Mouse (Mus musculus): Measurements from ENCODE around the gene Dop1b. TPM values are rescaled to one million over a fixed set of nuclear protein-coding genes. Genes with fewer than 3 reads are reported as not detected.

The Dop1b gene
- total and polyA plus RNA-seq, 3 experiments, result 0.90 to 4.5 (median 3.1) TPM

DNA sequence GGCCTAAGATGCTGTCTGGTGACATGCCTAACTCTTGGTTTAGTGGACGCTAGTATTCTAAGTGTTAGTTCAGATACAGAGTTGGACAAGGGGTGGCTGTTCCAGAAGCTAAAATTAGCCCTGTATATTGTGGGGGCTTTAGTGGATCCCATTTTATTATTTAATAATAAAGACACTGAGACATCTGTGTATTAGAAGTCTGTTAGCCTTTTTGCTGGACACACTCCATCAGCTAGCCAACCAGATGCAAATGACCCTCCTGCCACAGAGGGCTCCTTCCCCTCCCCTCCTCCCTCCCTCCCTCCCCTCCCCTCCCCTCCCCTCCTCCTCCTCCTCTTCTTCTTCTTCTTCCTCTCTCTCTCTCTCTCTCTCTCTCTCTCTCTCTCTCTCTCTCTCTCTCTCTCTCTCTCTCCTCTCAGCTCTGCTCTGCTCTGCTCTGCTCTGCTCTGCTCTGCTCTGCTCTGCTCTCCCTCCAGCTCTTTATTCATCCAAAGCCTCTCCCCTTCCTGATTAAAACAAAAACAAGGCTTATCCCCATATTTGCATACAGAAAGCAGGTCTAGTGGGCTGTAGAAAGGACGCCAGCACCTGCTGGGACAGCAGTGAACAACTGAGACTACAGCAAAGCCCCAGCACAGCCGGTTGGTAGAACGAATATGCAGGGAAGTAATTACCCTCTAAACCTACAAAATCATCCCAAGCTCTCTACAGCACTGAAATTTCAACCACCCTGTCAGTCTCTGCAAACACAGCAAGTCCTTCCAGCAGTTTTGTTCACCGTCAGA, 78.5 kb downstream of the Dop1b start:
- no peaks in the 10 kb centered on the region for H3K27me3 ChIP-seq (replicated peaks)
- H3K9me3 ChIP-seq (replicated peaks; ENCODE audit: low read length), result peaks cover 28% of the 10 kb centered on the region
- TF ChIP-seq ZC3H11A (IDR thresholded peaks at IDR 0.05; ENCODE audit: low read depth, low read length) (no peak), POLR2AphosphoS2 (IDR thresholded peaks at IDR 0.05; ENCODE audit: low read depth, low read length) (no peak), ZKSCAN1 (IDR thresholded peaks at IDR 0.05; ENCODE audit: borderline replicate concordance, low read depth, low read length) (no peak), NRF1 (IDR thresholded peaks at IDR 0.05; ENCODE audit: low read depth, low read length) (no peak), POLR2A (IDR thresholded peaks at IDR 0.05; ENCODE audit: low read depth, low read length) (no peak), MXI1 (IDR thresholded peaks at IDR 0.05; ENCODE audit: low read depth, low read length) (no peak), JUN (IDR thresholded peaks at IDR 0.05; ENCODE audit: insufficient read depth, low read depth, low read length) (no peak)
- H3K79me2 ChIP-seq (replicated peaks; ENCODE audit: control insufficient read depth, extremely low read depth, insufficient read depth, poor library complexity, severe bottlenecking), result no peaks in the 10 kb centered on the region
- H3K36me3 ChIP-seq (replicated peaks in 1 of 2; ENCODE audit: control insufficient read depth in 1 of 2, insufficient read depth in 1 of 2, low read length in 1 of 2), result no peaks in the 10 kb centered on the region
- H3K4me3 ChIP-seq (replicated peaks in 1 of 3; ENCODE audit: low read depth in 2 of 3, low read length in 2 of 3, poor library complexity in 1 of 3), result no peak overlapping the region
- no peak overlapping the region for H3K27ac ChIP-seq (ENCODE audit: insufficient read depth, low read depth)
- dilution Hi-C loops (cut with MboI; ENCODE audit: extremely low pct_ligation_motif_present, extremely low pct_unique_long_range_greater_than_20kb, low sequenced_read_pairs) (no loop called here), in situ Hi-C loops (cut with MboI; ENCODE audit: low pct_ligation_motif_present, low pct_unique_long_range_greater_than_20kb, low sequenced_read_pairs) (loop anchor here (10.0 kb wide), 1 partner anchor 45 kb away; the partner anchor contains the start of gene Morc3)
- no peak overlapping the region for H3K9ac ChIP-seq (ENCODE audit: insufficient read depth, low read depth)
- 0 out of 2 replicates have a peak overlapping the region, but pooled peaks have one; percentile 9 for H3K4me2 ChIP-seq (ENCODE audit: insufficient read depth, low read depth, poor library complexity, severe bottlenecking)
- peak; percentile 68 for DNase-seq (ENCODE audit: extremely low read depth)
- H3K4me1 ChIP-seq (ENCODE audit: control insufficient read depth in 1 of 2, insufficient read depth in 2 of 2), result peaks cover 7 to 25% of the 10 kb centered on the region in 2 experiments; a peak in 3 of 4 replicates

DNA sequence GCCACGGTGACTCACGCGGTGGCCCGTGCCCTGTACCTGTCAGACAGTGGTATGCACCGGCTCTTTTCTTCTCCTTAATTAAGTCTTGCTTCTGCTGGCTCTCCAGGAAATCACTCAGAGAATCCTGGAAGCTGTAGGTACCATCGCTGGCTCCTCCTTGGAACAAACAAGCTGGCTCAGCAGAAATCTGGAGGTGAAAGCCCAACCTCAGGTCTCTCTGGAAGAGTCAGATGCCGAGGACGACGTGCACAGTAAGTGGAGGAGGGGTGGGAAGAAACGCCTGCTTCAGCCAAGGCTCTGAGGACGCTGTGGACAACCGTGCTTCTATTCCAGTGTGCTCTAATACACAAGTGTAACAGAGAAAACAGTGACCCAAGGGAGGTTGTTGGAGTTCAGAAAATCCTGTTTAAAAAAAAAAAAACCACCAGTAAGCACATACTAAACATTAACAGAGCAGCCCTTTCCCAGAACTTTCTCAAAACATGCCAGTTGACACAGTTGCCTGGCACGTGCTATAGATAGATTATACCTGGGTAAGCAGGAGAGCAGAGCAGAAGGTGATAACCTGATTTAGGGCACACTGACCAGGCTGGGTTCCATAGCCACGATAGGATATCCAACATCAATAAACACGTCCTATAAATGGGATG, 81.4 kb downstream of the Dop1b start:
- H3K4me3 ChIP-seq (replicated peaks in 1 of 3; ENCODE audit: low read depth in 2 of 3, low read length in 2 of 3, poor library complexity in 1 of 3), result no peak overlapping the region
- no peak for TF ChIP-seq RCOR1 (conservative IDR thresholded peaks at IDR 0.05; ENCODE audit: low read depth, low read length)
- TF ChIP-seq USF1 (IDR thresholded peaks at IDR 0.05; ENCODE audit: low read depth, low read length), result no peak
- TF ChIP-seq E2F4 (IDR thresholded peaks at IDR 0.05; ENCODE audit: insufficient replicate concordance, low read depth, low read length), result no peak
- TF ChIP-seq MAFK (IDR thresholded peaks at IDR 0.05; ENCODE audit: insufficient replicate concordance, low read length), result peak; percentile 54; the same call in 1 of the 2 replicates
- H3K9me3 ChIP-seq (replicated peaks; ENCODE audit: low read length), result peaks cover 6% of the 10 kb centered on the region
- H3K79me2 ChIP-seq (replicated peaks; ENCODE audit: control insufficient read depth, extremely low read depth, insufficient read depth, poor library complexity, severe bottlenecking), result no peaks in the 10 kb centered on the region
- dilution Hi-C loops (cut with MboI; ENCODE audit: extremely low pct_ligation_motif_present, extremely low pct_unique_long_range_greater_than_20kb, low sequenced_read_pairs) (no loop called here), in situ Hi-C loops (cut with MboI; ENCODE audit: low pct_ligation_motif_present, low pct_unique_long_range_greater_than_20kb, low sequenced_read_pairs) (no loop called here)
- no peak overlapping the region for H3K27ac ChIP-seq (ENCODE audit: insufficient read depth, low read depth)
- H3K9ac ChIP-seq (ENCODE audit: insufficient read depth, low read depth), result no peak overlapping the region
- peaks cover 10 to 30% of the 10 kb centered on the region in 2 experiments; a peak in 3 of 4 replicates for H3K4me1 ChIP-seq (ENCODE audit: control insufficient read depth in 1 of 2, insufficient read depth in 2 of 2)
- DNase-seq (ENCODE audit: extremely low read depth), result no peak
- H3K4me2 ChIP-seq (ENCODE audit: insufficient read depth, low read depth, poor library complexity, severe bottlenecking), result no peak overlapping the region
- no peaks in the 10 kb centered on the region for H3K27me3 ChIP-seq (replicated peaks)
- no peaks in the 10 kb centered on the region for H3K36me3 ChIP-seq (replicated peaks in 1 of 2; ENCODE audit: control insufficient read depth in 1 of 2, insufficient read depth in 1 of 2, low read length in 1 of 2)
